ENCODE assay signal across 9 mouse cellular contexts in genomic region chr6:115909940-115910339, GRCm38 (mm10). TPM values are rescaled to one million over a fixed set of nuclear protein-coding genes. Genes with fewer than 3 reads are reported as not detected.
A peak's percentile ranks its signal among the peaks of the same experiment; 100 is the strongest.
DNase-seq lines count a peak whose midpoint lies in the region; ATAC-seq and TF ChIP-seq lines count a peak whose summit lies in the region.
"Had no signal": no experiment of that assay in that cellular context is flagged by ENCODE, and none has a peak within 500 bp of the region (broad histone marks: within the 10 kb centered on the region; RNA-seq: fewer than 3 reads in every experiment).

No protein-coding gene starts in this region.

- no peak overlapping the region for H3K27ac ChIP-seq in hindbrain, embryonic 16.5 days (ENCODE audit: low read depth, low read length)
- no peak overlapping the region for H3K27ac ChIP-seq in hindbrain, embryonic 11.5 days (ENCODE audit: low read depth, low read length)
- H3K27ac ChIP-seq in heart, embryonic 12.5 days (ENCODE audit: poor library complexity, severe bottlenecking): peak overlapping the region; percentile 14
- no peak overlapping the region for H3K27ac ChIP-seq in layer of hippocampus, adult 2 months

- H3K9ac ChIP-seq in hindbrain, embryonic 16.5 days (ENCODE audit: low read depth, low read length): no peak overlapping the region
- no peak overlapping the region for H3K9ac ChIP-seq in hindbrain, embryonic 11.5 days (ENCODE audit: low read depth, low read length)
- no peak overlapping the region for H3K9ac ChIP-seq in heart, embryonic 12.5 days

- TF ChIP-seq CTCF in layer of hippocampus, adult 2 months (conservative IDR thresholded peaks at IDR 0.05): no peak

- 67% methylated on average over 8 of the region's 8 CpGs for WGBS in hindbrain, embryonic 16.5 days
- 65% methylated on average over 8 of the region's 8 CpGs for WGBS in hindbrain, embryonic 11.5 days
- WGBS in heart, embryonic 12.5 days: 52% methylated on average over 8 of the region's 8 CpGs

- no peaks in the 10 kb centered on the region for H3K27me3 ChIP-seq in hindbrain, embryonic 16.5 days (replicated peaks; ENCODE audit: control insufficient read depth, insufficient read depth, low read length)
- H3K27me3 ChIP-seq in hindbrain, embryonic 11.5 days (ENCODE audit: control insufficient read depth, insufficient read depth, low read length): no peaks in the 10 kb centered on the region
- H3K27me3 ChIP-seq in heart, embryonic 12.5 days (replicated peaks): no peaks in the 10 kb centered on the region
- no peaks in the 10 kb centered on the region for H3K27me3 ChIP-seq in splenic B cell, adult 2 months (ENCODE audit: control insufficient read depth, insufficient read depth, low read length, poor library complexity, severe bottlenecking)

- H3K36me3 ChIP-seq in hindbrain, embryonic 16.5 days (ENCODE audit: control insufficient read depth, insufficient read depth, low read length): no peaks in the 10 kb centered on the region
- H3K36me3 ChIP-seq in hindbrain, embryonic 11.5 days (ENCODE audit: control insufficient read depth, insufficient read depth, low read length): no peaks in the 10 kb centered on the region; the same call in 1 of the 2 replicates
- peaks cover 7% of the 10 kb centered on the region; the same call in 1 of the 2 replicates for H3K36me3 ChIP-seq in heart, embryonic 12.5 days
- H3K36me3 ChIP-seq in splenic B cell, adult 2 months (ENCODE audit: control insufficient read depth, insufficient read depth, low read length, poor library complexity, severe bottlenecking): no peaks in the 10 kb centered on the region

- no peak for DNase-seq in hindbrain, embryonic 11.5 days (ENCODE audit: low spot score)
- peak; percentile 77 to 90 for DNase-seq in kidney, postnatal 36 days
- DNase-seq in splenic B cell, adult 2 months (ENCODE audit: low read depth, low spot score): peak; percentile 19
- no peak for DNase-seq in urinary bladder, postnatal 25 days (ENCODE audit: low spot score)
- no peak for DNase-seq in ovary, postnatal 10 days (ENCODE audit: low spot score)
- no peak for DNase-seq in layer of hippocampus, adult 2 months (ENCODE audit: low spot score in 2 of 2)

- H3K4me2 ChIP-seq in hindbrain, embryonic 16.5 days (ENCODE audit: low read length): no peak overlapping the region
- H3K4me2 ChIP-seq in hindbrain, embryonic 11.5 days (replicated peaks; ENCODE audit: low read depth, low read length): no peak overlapping the region
- no peak overlapping the region for H3K4me2 ChIP-seq in heart, embryonic 12.5 days

- H3K4me3 ChIP-seq in hindbrain, embryonic 16.5 days (ENCODE audit: low read length): no peak overlapping the region
- no peak overlapping the region for H3K4me3 ChIP-seq in hindbrain, embryonic 11.5 days (ENCODE audit: low read depth, low read length)
- H3K4me3 ChIP-seq in heart, embryonic 12.5 days: no peak overlapping the region
- no peak overlapping the region for H3K4me3 ChIP-seq in layer of hippocampus, adult 2 months

- H3K4me1 ChIP-seq in hindbrain, embryonic 16.5 days (ENCODE audit: control insufficient read depth, insufficient read depth, low read depth, low read length): peaks cover 4% of the 10 kb centered on the region
- H3K4me1 ChIP-seq in hindbrain, embryonic 11.5 days (replicated peaks; ENCODE audit: control insufficient read depth, insufficient read depth, low read length): no peaks in the 10 kb centered on the region
- H3K4me1 ChIP-seq in heart, embryonic 12.5 days (replicated peaks): peaks cover 69% of the 10 kb centered on the region

- H3K9me3 ChIP-seq in hindbrain, embryonic 16.5 days (ENCODE audit: control insufficient read depth, low read length): no peaks in the 10 kb centered on the region
- no peaks in the 10 kb centered on the region for H3K9me3 ChIP-seq in hindbrain, embryonic 11.5 days (ENCODE audit: control insufficient read depth, low read length)
- H3K9me3 ChIP-seq in heart, embryonic 12.5 days (replicated peaks): no peaks in the 10 kb centered on the region

- ATAC-seq in hindbrain, embryonic 16.5 days: 0 out of 2 replicates have a peak, but pooled peaks have one; percentile 31
- no peak for ATAC-seq in hindbrain, embryonic 11.5 days (ENCODE audit: low FRiP score)
- ATAC-seq in heart, embryonic 12.5 days (ENCODE audit: insufficient number of reproducible peaks, low FRiP score): peak; percentile 74

RNA-seq across cellular contexts. Expression of gene Rho, which starts 21.6 kb away (rescaled TPM):
- 0.35 and 0.50 TPM in 2 replicates for polyA plus RNA-seq in hindbrain, embryonic 16.5 days (2015; fragmentation: Nextera tagmentation; extraction: Ambion mirVana)
- polyA plus RNA-seq in hindbrain, embryonic 11.5 days (2014; fragmentation: Nextera tagmentation; extraction: Ambion mirVana): 0.22 and 0.39 TPM in 2 replicates
- 0.13 TPM in 1 of 2 replicates, not detected in the other for polyA plus RNA-seq in heart, embryonic 12.5 days (2016; fragmentation: Nextera tagmentation; extraction: Ambion mirVana)
- 1 to 10 TPM in 1 of 2 experiments, under 1 TPM in 1; 0.49 to 1.1 TPM for total RNA-seq in layer of hippocampus, adult 2 months (2021)
- total RNA-seq: gastrocnemius, postnatal 36 days had no signal

RNA-seq across cellular contexts. Expression of gene H1foo, which starts 34.8 kb away (rescaled TPM):
- not detected in 2 replicates for polyA plus RNA-seq in hindbrain, embryonic 16.5 days (2015; fragmentation: Nextera tagmentation; extraction: Ambion mirVana)
- polyA plus RNA-seq in hindbrain, embryonic 11.5 days (2014; fragmentation: Nextera tagmentation; extraction: Ambion mirVana): not detected in 2 replicates
- not detected in 2 replicates for polyA plus RNA-seq in heart, embryonic 12.5 days (2016; fragmentation: Nextera tagmentation; extraction: Ambion mirVana)
- not detected for total RNA-seq in layer of hippocampus, adult 2 months (2021)
- total RNA-seq: gastrocnemius, postnatal 36 days had no signal

RNA-seq across cellular contexts. Expression of gene Ift122, which starts 56.7 kb away (rescaled TPM):
- 31.4 and 33.0 TPM in 2 replicates for polyA plus RNA-seq in hindbrain, embryonic 16.5 days (2015; fragmentation: Nextera tagmentation; extraction: Ambion mirVana)
- polyA plus RNA-seq in hindbrain, embryonic 11.5 days (2014; fragmentation: Nextera tagmentation; extraction: Ambion mirVana): 22.5 and 26.8 TPM in 2 replicates
- 22.7 and 24.5 TPM in 2 replicates for polyA plus RNA-seq in heart, embryonic 12.5 days (2016; fragmentation: Nextera tagmentation; extraction: Ambion mirVana)
- 10 to 100 TPM; 30.3 TPM for total RNA-seq in layer of hippocampus, adult 2 months (2021)

RNA-seq across cellular contexts. Expression of gene Mbd4, which starts 56.8 kb away (rescaled TPM):
- 11.1 and 11.4 TPM in 2 replicates for polyA plus RNA-seq in hindbrain, embryonic 16.5 days (2015; fragmentation: Nextera tagmentation; extraction: Ambion mirVana)
- 22.2 and 24.5 TPM in 2 replicates for polyA plus RNA-seq in hindbrain, embryonic 11.5 days (2014; fragmentation: Nextera tagmentation; extraction: Ambion mirVana)
- polyA plus RNA-seq in heart, embryonic 12.5 days (2016; fragmentation: Nextera tagmentation; extraction: Ambion mirVana): 11.0 and 14.2 TPM in 2 replicates
- total RNA-seq in layer of hippocampus, adult 2 months (2021): 1 to 10 TPM; 6.3 to 6.8 TPM

Comparison
In these comparisons a context has a peak if more than half of its experiments do, and no peak if none do; other contexts are left out.
1. DNase-seq: peak in kidney, postnatal 36 days (2 of 2) and splenic B cell, adult 2 months (single experiment); none in hindbrain, embryonic 11.5 days (single experiment), urinary bladder, postnatal 25 days (single experiment), ovary, postnatal 10 days (single experiment) and layer of hippocampus, adult 2 months (0 of 2).